Mouse (Mus musculus) bone marrow, adult 2 months (tissue): ENCODE measurements around the gene Acadvl.

Experiments used
- CTCF ChIP-seq: fragments of 200-500 bp; IDR thresholded peaks from 2 replicates; pipeline ENCODE4 v1.5.1; 2011; ENCODE audit warnings: low read length, control low read depth; ENCODE audit not compliant: control insufficient read depth, insufficient read depth
- POLR2A ChIP-seq: fragments of 200-500 bp; IDR thresholded peaks from 2 replicates; pipeline ENCODE4 v1.6.1; 2011; ENCODE audit warnings: low read depth, mild to moderate bottlenecking, control low read depth, low read length, borderline replicate concordance; ENCODE audit not compliant: control insufficient read depth

- TF ChIP-seq POLR2A = no peak
- TF ChIP-seq CTCF = 0 out of 2 replicates have a peak, but pooled peaks have one; percentile 15
Measured at GRCm38 (mm10) chr11:69998567-69999491, 16.4 kb downstream of the Acadvl start.
